Mouse (Mus musculus): ENCODE measurements at regions not wholly inside any gene's neighbourhood (a gene's known extent, or its start where the extent isn't known, plus 50 kb on each side); places are given as distances from the start of the nearest gene placed in this dataset.
"Not testable (repeated sequence)": the region's sequence is repeated elsewhere in the genome, so short reads cannot be mapped to it uniquely, and the experiment has no call there.

- Histone ChIP-seq H3K36me3 (ENCODE audit: control insufficient read depth, insufficient read depth, low read length) (no peaks in the 10 kb centered on the region), H3K4me2 (ENCODE audit: low read depth, severe bottlenecking) (no peak overlapping the region), H3K9me3 (ENCODE audit: control insufficient read depth, low read length) (no peaks in the 10 kb centered on the region), H3K27me3 (ENCODE audit: control insufficient read depth, insufficient read depth, low read length) (no peaks in the 10 kb centered on the region), H3K4me1 (ENCODE audit: control insufficient read depth, insufficient read depth, low read length) (no peaks in the 10 kb centered on the region), H3K9ac (ENCODE audit: low read length) (no peak overlapping the region), H3K4me3 (ENCODE audit: low read depth, low read length) (no peak overlapping the region), H3K27ac (replicated peaks; ENCODE audit: low read depth, low read length) (no peak overlapping the region)
- 82% methylated on average over 5 of the region's 5 CpGs for WGBS
- no peak for DNase-seq (ENCODE audit: low spot score)
- ATAC-seq (ENCODE audit: insufficient number of reproducible peaks, low FRiP score, low TSS enrichment, low read depth): no peak
These were observed 166.3 kb downstream of the Dio2 start for GRCm38 (mm10) chr12:90571907-90572306.

DNA sequence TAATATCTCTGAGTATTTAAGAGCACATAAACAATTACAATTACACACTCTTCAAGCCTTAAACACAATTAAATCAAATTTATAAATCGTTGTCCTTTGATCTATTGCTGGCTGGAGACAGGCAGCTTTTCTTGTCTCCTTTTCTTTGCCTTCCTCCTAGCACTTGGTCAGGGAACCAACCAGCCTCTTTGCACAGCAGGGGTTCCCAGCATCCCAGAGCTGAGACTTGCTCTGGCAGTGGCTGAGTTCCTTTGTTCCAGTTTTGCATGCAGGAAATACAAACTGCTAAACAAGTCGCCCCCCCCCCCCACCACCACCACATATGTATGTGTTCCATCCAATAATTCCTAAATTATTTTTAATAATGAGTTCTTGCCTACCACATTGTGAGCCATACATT lies 166.7 kb downstream of the Dio2 start:
- DNase-seq (ENCODE audit: low spot score) (no peak), ATAC-seq (ENCODE audit: insufficient number of reproducible peaks, low FRiP score, low TSS enrichment, low read depth) (no peak)
- no peaks in the 10 kb centered on the region for H3K4me1 ChIP-seq (ENCODE audit: control insufficient read depth, insufficient read depth, low read length)
- no peak overlapping the region for H3K4me2 ChIP-seq (ENCODE audit: low read depth, severe bottlenecking)
- no peaks in the 10 kb centered on the region for H3K27me3 ChIP-seq (ENCODE audit: control insufficient read depth, insufficient read depth, low read length)
- no peak overlapping the region for H3K27ac ChIP-seq (replicated peaks; ENCODE audit: low read depth, low read length)
- H3K36me3 ChIP-seq (ENCODE audit: control insufficient read depth, insufficient read depth, low read length): no peaks in the 10 kb centered on the region
- 29% methylated on average over 2 of the region's 2 CpGs for WGBS
- no peak overlapping the region for H3K4me3 ChIP-seq (ENCODE audit: low read depth, low read length)
- no peaks in the 10 kb centered on the region for H3K9me3 ChIP-seq (ENCODE audit: control insufficient read depth, low read length)
- no peak overlapping the region for H3K9ac ChIP-seq (ENCODE audit: low read length)

- Histone ChIP-seq H3K9me3 (ENCODE audit: control insufficient read depth, low read length) (no peaks in the 10 kb centered on the region), H3K27me3 (ENCODE audit: control insufficient read depth, insufficient read depth, low read length) (no peaks in the 10 kb centered on the region), H3K4me1 (ENCODE audit: control insufficient read depth, insufficient read depth, low read length) (no peaks in the 10 kb centered on the region), H3K4me2 (ENCODE audit: low read depth, severe bottlenecking) (no peak overlapping the region), H3K27ac (replicated peaks; ENCODE audit: low read depth, low read length) (no peak overlapping the region), H3K4me3 (ENCODE audit: low read depth, low read length) (no peak overlapping the region), H3K36me3 (ENCODE audit: control insufficient read depth, insufficient read depth, low read length) (no peaks in the 10 kb centered on the region), H3K9ac (ENCODE audit: low read length) (no peak overlapping the region)
- WGBS: 84% methylated on average over 6 of the region's 6 CpGs
- no peak for ATAC-seq (ENCODE audit: insufficient number of reproducible peaks, low FRiP score, low TSS enrichment, low read depth)
- peak; percentile 47 for DNase-seq (ENCODE audit: low spot score)
These were observed 171.9 kb downstream of the Dio2 start for GRCm38 (mm10) chr12:90566349-90566748.

DNA sequence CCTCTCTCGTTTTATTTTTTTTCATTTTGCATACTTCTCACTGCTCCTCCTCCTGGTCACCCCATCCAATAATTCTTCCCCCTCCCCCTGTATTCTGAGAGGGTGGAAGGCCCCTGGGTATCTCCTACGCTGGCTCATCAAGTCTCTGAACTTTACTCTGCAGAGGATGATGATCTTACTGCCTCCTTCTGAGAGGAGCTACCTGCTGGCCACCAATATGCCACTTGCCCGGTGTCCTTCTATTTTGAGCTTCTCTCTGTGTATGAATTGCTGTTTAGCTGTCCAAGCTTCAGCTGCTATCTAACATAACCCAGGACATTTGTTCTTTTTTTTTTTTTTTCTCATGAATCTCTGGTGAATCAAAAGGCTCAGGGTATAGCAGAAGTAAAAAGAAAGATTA lies 173.2 kb downstream of the Dio2 start:
- H3K27me3 ChIP-seq (ENCODE audit: control insufficient read depth, insufficient read depth, low read length): no peaks in the 10 kb centered on the region
- no peak for DNase-seq (ENCODE audit: low spot score)
- no peaks in the 10 kb centered on the region for H3K9me3 ChIP-seq (ENCODE audit: control insufficient read depth, low read length)
- no peaks in the 10 kb centered on the region for H3K36me3 ChIP-seq (ENCODE audit: control insufficient read depth, insufficient read depth, low read length)
- no peak overlapping the region for H3K4me3 ChIP-seq (ENCODE audit: low read depth, low read length)
- no peak overlapping the region for H3K27ac ChIP-seq (replicated peaks; ENCODE audit: low read depth, low read length)
- H3K4me2 ChIP-seq (ENCODE audit: low read depth, severe bottlenecking): no peak overlapping the region
- H3K4me1 ChIP-seq (ENCODE audit: control insufficient read depth, insufficient read depth, low read length): no peaks in the 10 kb centered on the region
- WGBS: 86% methylated on average over 3 of the region's 3 CpGs
- no peak for ATAC-seq (ENCODE audit: insufficient number of reproducible peaks, low FRiP score, low TSS enrichment, low read depth)
- no peak overlapping the region for H3K9ac ChIP-seq (ENCODE audit: low read length)

DNA sequence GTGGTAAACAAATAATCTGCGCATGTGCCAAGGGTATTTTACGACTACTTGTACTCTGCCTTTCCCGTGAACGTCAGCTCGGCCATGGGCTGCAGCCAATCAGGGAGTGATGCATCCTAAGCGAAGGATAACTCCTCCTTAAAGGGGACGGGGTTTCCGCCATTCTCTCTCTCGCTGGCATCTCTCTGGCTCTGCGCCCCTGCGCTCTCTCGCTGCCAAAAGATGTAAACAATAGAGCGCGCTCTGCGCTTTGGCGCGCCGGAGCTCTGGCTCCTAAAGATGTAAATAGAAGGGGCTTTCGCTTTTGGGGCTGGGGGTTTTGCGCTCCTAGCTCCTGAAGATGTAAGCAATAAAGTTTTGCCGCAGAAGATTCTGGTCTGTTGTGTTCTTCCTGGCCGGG lies 173.6 kb downstream of the Dio2 start:
- not testable (repeated sequence) for DNase-seq (ENCODE audit: low spot score); H3K27ac ChIP-seq (replicated peaks; ENCODE audit: low read depth, low read length); H3K4me1 ChIP-seq (ENCODE audit: control insufficient read depth, insufficient read depth, low read length); H3K4me3 ChIP-seq (ENCODE audit: low read depth, low read length); H3K36me3 ChIP-seq (ENCODE audit: control insufficient read depth, insufficient read depth, low read length); H3K9me3 ChIP-seq (ENCODE audit: control insufficient read depth, low read length); ATAC-seq (ENCODE audit: insufficient number of reproducible peaks, low FRiP score, low TSS enrichment, low read depth); H3K27me3 ChIP-seq (ENCODE audit: control insufficient read depth, insufficient read depth, low read length); H3K4me2 ChIP-seq (ENCODE audit: low read depth, severe bottlenecking); H3K9ac ChIP-seq (ENCODE audit: low read length)
- WGBS: 89% methylated on average over 17 of the region's 22 CpGs

DNA sequence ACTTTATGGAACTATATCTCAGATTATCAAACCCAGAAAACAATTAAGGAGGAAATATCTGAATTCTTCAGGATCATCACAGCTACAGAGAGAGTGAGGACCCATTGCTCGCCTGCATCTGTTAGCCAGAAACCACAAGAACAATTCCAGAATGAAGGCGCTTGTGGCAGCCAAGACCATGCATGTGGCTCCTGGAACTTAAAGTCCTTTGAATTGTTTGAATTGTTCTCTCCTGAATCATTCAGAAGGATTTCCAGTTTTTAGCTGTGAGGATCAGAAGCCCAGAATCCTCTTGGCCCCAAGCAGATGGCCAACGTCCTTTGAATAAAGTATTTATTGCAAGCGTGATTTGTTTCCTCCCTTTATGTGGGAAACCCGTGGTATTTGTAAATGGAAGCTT lies 195.9 kb downstream of the Dio2 start:
- Histone ChIP-seq H3K9ac (ENCODE audit: low read length) (no peak overlapping the region), H3K9me3 (ENCODE audit: control insufficient read depth, low read length) (no peaks in the 10 kb centered on the region), H3K4me1 (ENCODE audit: control insufficient read depth, insufficient read depth, low read length) (no peaks in the 10 kb centered on the region), H3K4me2 (ENCODE audit: low read depth, severe bottlenecking) (no peak overlapping the region), H3K36me3 (ENCODE audit: control insufficient read depth, insufficient read depth, low read length) (no peaks in the 10 kb centered on the region), H3K4me3 (ENCODE audit: low read depth, low read length) (no peak overlapping the region), H3K27me3 (ENCODE audit: control insufficient read depth, insufficient read depth, low read length) (no peaks in the 10 kb centered on the region), H3K27ac (replicated peaks; ENCODE audit: low read depth, low read length) (no peak overlapping the region)
- 90% methylated on average over 5 of the region's 5 CpGs for WGBS
- DNase-seq (ENCODE audit: low spot score): no peak
- ATAC-seq (ENCODE audit: insufficient number of reproducible peaks, low FRiP score, low TSS enrichment, low read depth): no peak

Data from limb, embryonic 11.5 days (tissue).